Mouse (Mus musculus) kidney, adult 18-20 months (tissue): ENCODE measurements around the gene Efna1.
A peak's percentile ranks its signal among the peaks of the same experiment; 100 is the strongest.

ENCODE experiments used
- DNase-seq: peaks from one replicate; pipeline ENCODE4 v3.0.0; 2021

Gene Efna1

DNA sequence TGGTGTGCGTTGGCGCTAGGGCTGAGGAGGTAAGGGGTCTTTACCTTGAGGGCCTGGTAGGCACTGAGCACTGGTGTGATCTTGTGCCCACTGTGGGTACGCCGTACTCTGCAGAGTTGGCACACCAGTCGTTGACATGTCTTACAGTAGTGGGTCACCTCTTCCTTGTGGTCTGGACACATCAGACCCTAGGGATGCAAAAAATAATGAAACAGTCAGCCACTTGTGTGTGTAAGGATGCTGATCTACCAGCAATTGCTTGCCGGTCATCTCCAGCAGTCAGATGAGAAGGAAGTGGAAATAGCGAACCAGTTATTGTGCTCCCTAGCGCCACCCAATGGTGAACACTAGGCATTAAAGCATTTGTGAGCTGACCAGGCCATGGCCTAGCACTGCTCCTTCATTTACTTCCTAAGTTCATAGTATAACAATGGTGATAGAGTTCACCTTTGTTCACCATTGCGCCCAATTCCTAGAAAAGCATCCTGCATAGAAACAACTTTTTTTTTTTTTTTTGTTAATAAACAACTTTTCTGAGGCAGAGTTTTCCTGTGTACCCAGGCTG lies 38.5 kb downstream of the Efna1 start:
- peak; percentile 64 for DNase-seq

DNA sequence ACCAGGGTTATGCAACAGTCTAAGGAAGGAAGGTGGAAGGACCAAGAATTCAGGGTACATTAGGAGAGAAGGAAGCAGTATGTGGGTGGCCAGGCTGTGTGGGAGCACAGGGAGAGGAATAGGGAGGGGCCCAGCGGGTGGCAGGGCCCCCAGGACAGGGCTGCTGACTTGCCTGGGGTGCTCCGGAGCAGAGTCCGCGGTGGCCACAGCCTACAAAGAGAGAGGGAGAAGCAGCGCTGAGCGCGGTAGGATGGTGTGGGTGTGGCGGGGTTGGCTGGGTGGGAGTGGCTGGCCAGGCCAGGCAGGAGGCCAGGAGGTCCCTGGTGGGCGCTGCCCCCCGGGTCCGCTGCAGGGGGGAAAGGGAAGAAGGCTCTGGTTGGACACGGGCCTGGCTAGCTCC lies 42.4 kb downstream of the Efna1 start:
- DNase-seq: peak; percentile 19

DNA sequence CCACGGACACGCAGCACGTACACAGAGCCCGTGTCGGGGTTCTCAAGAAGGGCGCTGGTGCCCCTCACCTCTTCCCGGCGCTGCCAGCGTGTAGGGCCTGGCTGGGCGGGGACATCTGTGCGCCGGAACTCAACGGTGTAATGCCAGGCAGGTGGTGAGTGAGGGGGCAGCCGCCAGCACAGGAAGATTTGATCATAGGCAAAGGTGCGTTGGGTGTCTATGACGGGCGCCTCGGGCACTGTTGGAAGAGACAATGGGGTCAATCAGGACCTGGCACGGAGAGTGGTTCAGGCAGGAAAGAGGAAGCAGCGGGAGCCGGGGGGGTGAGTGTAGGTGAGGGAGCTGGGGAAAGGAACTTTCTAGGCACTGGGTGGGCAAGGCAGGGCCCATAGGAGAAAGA lies 43.3 kb downstream of the Efna1 start:
- DNase-seq: no peak

DNA sequence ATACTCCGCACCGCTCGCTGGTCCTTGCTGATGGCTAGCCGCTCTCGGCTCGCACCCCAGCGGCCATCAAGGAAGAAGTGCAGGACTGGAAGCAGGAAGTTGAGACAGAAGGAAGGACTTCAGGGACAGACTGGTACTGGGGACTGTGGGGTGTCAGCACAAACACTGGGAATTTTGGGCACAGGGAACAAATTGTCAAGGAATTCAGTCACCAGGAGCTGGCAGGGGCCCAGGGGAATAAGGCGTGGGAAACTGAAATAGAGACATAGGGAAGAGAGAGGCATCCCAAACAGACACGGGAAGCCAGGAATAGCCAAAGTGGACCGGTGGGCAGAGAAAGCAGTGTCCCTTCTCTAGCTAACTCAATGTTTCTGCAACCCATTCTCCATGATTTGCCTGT lies 44.4 kb downstream of the Efna1 start:
- no peak for DNase-seq

DNA sequence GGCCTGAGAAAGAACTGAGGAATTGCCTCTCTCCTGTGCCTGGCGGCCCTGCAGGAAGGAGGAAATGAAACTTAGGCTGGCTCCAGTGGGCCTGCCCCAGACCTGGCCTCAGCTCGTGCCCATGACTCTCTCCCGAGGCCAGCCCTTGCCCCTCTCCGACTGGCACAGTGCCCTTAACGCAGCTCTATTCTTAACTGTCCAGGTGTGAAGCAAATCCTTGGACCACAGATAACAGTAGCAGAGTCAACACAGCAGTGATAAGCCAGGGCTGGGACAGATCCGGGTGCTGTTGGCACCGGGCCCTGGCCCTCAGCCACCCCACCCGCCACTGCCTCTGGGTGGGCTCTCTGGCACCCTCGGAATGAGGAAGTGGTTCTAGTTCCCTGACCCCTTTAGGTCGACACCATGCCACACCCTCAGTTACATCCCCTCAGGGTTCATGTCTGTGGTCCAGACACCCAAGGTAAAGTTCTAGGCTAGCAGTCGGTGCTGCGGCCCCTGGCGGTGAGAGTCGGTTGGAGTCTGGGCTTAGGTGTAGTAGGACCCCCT lies 47.3 kb downstream of the Efna1 start:
- DNase-seq: peak; percentile 14

DNA sequence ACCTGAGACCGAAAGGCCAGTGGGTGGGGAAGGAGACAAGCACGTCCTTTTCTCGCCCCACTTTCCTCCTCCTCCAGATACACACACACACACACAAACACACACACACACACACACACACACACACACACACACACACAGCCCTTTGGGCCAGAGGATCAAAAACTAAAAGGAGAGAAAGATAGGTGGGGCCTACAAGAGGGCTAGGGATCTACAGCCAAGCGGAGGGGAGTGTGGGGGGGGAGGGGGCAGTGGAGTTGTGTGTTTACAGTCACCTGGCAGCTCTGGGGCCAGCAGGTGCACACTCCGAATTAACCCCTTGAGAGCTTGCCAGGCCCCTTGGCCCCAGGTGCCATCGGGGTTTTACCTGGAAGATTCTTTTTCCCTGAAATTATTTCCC lies 48.3 kb downstream of the Efna1 start:
- DNase-seq: no peak

DNA sequence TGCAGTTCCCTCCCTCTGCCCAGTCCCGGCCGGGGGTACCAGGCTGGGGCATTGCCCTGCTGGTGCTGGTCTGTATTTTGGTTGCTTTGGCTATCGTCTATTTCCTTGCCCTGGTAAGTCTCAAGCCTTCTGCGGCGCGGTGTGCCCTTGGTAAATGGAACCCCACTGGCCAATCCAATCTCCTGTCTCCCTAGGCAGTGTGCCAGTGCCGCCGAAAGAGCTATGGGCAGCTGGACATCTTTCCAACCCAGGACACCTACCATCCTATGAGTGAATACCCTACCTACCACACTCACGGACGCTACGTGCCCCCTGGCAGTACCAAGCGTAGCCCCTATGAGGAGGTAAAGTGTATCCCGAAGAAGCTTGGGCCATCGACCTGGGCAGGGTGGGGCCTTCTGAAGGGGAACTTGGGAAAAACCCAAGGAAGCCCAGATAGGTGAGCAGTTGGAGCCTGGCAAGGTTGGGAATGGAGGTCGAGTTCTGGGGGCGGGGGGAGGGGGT lies 49.1 kb downstream of the Efna1 start:
- DNase-seq: no peak

DNA sequence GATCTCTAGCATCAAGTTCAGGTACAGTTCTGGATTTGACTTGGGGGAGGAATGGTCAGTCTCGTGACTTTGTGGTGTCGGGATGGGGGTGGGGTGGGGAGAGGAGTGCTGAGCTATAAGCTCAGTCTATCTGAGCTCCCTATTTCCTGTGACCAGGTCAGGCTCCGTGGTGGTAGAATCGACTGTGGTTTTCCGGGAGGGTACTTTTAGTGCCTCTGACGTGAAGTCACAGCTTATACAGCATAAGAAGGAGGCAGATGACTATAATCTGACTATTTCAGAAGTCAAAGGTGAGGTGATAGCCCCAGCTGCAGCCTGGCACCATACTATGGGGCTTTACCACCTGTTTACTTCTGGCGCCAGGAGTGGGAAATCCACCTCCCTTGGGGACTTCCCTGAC lies 49.6 kb downstream of the Efna1 start:
- DNase-seq: no peak

DNA sequence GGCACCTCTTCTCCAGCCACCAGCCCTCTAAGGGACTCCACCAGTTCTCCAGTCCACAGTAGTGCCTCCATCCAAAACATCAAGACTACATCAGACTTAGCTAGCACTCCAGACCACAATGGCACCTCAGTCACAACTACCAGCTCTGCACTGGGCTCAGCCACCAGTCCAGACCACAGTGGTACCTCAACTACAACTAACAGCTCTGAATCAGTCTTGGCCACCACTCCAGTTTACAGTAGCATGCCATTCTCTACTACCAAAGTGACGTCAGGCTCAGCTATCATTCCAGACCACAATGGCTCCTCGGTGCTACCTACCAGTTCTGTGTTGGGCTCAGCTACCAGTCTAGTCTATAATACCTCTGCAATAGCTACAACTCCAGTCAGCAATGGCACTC lies 50.4 kb downstream of the Efna1 start:
- DNase-seq: no peak

DNA sequence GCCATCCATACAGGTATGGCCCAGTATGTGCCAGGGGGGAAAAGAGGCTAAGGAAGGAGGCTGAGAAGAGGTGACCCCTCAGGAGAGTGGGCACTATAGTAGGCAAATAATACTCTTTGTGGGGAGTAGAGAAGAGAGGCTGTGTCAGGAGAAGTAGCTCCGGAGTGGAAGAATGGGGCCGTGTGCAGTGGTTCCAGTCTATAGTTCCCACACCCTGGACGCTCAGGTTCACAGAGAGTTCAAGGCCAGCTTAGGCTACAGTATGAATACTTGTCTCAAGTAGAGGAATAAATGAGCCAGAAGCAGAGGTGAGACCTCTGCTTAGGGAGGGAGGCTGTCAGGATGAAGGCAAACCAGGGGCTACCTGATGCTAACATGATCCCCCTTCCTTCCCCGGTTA lies 51.7 kb downstream of the Efna1 start:
- DNase-seq: no peak

DNA sequence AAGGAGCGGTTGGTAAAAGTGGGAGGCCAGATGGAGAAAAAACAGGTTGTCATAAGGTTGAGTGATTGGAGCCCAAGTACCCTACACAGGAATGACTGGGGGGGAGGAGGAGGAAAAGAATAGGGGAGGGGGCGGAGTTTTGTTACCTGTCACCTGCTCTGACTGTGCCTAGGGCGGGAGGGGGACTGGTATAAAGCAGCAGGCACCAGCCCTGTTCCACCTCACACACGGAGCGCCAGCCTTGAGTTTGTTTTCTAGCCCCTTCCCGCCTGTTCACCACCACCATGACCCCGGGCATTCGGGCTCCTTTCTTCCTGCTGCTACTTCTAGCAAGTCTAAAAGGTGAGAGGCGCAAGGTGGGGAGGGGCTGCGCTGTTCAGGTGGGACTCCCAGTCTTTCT lies 52.1 kb downstream of the Efna1 start, which contains the start of gene Muc1:
Muc1 (plus strand) TSS at position 222 of the 400 bp plus-strand sequence.
- no peak for DNase-seq

DNA sequence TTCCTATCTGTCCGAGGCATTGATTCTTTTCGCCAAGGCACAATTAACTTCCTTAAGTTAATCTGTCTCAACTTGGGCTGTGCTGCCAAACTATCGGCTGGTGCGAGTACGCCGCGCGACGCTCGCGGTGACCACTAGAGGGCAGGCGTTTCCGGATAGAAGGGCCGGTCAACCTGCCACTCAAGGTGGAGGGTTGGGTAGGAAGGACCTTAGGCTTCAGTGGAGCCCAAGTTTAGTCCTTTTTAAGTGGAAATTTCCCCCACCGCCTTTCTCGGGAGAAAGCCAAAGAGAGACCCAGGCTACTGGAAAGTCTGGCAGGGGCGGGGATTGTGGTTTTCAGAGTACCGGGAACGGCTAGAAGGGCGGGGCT lies 52.8 kb downstream of the Efna1 start:
- peak; percentile 93 for DNase-seq

DNA sequence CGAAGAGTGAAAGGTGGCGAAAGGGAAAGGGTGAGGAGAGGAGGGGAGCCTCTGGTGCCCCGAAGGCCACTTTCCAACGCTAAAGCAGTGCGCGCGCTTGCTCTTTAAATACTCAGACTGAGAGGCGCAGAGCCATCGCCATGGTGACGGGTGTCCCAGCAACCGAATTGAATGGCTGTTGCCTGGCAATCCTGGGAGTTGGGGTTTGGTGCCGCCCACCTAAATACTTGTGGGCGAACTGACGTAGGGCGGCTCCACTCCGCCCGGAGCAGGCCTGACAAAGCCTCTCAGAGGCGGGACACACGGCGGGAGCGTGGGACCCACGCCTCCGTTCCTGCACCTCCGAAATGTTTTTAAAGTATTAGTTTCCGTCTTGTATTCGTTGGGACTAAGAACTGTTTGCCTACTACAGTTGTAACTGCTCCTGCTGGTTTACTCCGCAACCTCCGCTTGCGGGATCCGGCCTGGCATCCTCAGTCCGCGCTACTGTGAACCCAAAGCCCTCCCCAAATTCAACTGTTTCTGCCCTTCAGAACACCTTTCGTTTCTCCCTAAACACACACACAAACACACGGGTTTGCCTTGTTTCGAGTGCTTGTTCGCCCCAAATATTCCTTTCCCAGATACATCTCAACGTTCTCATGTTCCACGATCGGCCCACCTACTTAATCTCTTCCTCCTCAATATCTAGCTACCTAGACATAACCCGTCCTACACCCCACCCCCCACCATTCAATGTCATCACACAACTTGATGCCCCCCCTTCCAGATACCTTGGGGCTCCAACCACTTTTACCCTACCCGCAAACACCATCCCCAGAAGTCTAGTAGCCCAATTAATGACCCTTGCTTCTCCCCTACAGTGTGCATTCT lies 53.4 kb downstream of the Efna1 start:
- DNase-seq: peak; percentile 86

DNA sequence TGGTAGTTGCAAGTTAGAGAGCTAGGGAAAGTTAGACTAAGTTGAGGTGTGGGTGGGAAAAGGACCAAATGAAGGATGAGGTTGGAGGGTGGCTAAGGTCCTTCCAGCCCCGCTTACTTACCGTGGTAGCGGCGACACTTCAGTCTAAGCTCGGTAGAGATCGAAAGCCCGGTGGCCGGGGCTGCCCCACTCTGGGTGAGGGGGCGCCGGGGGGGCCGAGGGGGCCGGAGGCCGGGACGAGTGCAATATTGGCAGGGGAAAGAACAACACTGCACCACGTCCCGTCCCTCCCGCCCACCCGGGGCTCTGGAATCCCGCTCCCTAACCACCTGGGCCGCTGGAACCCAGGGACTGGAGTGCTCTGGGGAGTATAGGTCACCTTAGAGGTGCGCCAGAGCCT lies 54.0 kb downstream of the Efna1 start, which contains the start of gene Mtx1:
Mtx1 (minus strand) TSS at position 189 of the 400 bp plus-strand sequence.
- DNase-seq: no peak

DNA sequence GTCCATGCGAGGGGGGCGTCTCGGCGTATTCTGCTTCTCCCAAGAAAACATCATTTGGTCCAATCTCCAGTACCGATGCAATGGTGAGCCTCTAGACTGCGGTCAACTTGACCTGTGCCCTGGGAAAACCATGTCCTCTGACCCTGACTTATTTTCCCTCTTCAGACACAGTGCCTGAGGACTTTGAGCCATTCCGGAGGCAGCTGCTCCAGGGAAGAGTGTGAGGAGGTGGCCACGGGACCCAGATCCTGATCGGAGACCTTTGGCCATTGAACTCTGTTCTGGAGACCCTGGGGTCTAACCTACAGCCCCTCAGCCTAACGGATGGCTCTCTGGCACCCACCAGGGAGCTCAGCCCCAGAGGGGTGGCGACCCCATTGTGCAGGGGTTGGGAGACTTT lies 54.6 kb downstream of the Efna1 start:
- DNase-seq: no peak

DNA sequence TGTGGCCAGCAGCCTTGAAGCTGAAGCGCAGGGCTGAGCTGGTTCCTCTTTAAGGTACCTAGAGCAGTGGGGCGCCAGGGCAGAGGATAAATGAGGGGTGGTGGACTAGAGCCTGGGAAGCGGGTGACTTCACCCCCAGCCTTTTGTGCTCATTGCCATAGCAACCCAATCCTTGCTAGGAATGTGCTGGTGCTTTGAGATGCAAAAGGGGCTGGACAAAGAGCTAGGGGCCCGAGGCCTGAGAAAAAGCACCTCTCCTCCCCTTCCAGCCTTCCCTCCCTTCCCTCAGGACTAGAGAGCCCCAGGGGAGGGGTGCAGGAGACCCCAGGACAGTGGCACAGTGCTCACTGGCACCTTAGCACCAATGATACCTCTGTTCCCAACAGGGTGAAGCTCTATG lies 55.0 kb downstream of the Efna1 start:
- DNase-seq: no peak

DNA sequence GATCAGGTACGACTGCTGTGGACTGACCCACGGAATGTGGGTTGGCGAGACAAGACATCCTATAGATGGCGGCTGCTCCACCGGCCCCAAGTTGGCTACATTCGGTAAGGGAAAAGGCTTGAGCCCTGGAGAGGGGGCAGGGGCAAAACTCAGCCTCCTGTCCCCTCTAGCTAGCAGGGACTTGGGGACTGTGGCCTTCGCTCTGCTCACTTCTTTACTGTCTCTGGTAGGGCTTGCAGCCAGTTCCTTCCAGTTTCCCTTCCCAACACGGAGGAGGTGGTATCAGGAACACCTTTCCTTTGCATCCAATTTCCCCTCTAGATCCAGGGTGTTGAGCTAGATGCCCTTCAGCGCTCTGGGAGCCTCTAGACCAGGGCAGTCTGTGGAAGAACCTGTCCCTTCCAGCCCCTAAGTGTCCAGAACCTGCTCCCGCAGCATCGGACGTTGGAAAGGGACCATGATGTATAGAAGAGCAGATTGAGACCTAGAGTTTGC lies 55.6 kb downstream of the Efna1 start:
- no peak for DNase-seq

DNA sequence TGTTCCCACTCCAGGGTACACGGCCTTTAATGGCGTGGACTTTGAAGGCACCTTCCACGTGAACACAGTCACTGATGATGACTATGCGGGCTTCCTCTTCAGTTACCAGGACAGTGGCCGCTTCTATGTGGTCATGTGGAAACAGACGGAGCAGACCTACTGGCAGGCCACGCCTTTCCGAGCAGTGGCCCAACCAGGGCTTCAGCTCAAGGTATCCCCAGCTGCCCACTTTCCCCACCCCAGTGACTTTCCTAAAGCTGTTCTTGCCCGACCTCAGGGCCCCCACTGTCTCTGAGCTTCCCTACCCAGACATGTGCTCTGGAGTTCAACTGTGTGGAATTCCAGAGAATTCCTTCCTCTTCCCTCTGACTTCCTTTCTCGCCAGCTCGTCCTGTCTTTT lies 56.1 kb downstream of the Efna1 start:
- no peak for DNase-seq
